Mouse (Mus musculus) myocyte (in vitro differentiated cells): ENCODE data around the gene Micu1. TPM values are rescaled to one million over a fixed set of nuclear protein-coding genes. Genes with fewer than 3 reads are reported as not detected.
A peak's percentile ranks its signal among the peaks of the same experiment; 100 is the strongest.

Experiments used
- H3K27me3 ChIP-seq: one replicate; pipeline ENCODE4 v1.6.1; 2011; ENCODE audit not compliant: control insufficient read depth, insufficient read depth, insufficient read length
- H3K36me3 ChIP-seq: one replicate; pipeline ENCODE4 v1.6.1; 2011; ENCODE audit not compliant: control insufficient read depth, insufficient read depth
- H3K4me2 ChIP-seq: one replicate; pipeline ENCODE4 v1.6.1; 2011; ENCODE audit warnings: low read depth, control low read depth
- H3K4me3 ChIP-seq: one replicate; pipeline ENCODE4 v1.5.1; 2011; ENCODE audit warnings: mild to moderate bottlenecking, control low read depth, moderate library complexity
- H3K79me2 ChIP-seq: one replicate; pipeline ENCODE4 v1.6.1; 2011; ENCODE audit not compliant: control insufficient read depth, insufficient read depth
- H3ac ChIP-seq: one replicate; pipeline ENCODE4 v1.6.1; 2011; ENCODE audit not compliant: control insufficient read depth, insufficient read length
- CEBPB ChIP-seq: IDR thresholded peaks from 2 replicates; pipeline ENCODE4 v1.6.1; 2011; ENCODE audit warnings: mild to moderate bottlenecking, moderate library complexity; ENCODE audit not compliant: poor library complexity, insufficient read depth, severe bottlenecking
- E2F4 ChIP-seq: IDR thresholded peaks from one replicate; pipeline ENCODE4 v1.6.1; 2011; ENCODE audit warnings: mild to moderate bottlenecking, control low read depth, moderate library complexity; ENCODE audit not compliant: insufficient read depth
- MAX ChIP-seq: IDR thresholded peaks from one replicate; pipeline ENCODE4 v1.6.1; 2011; ENCODE audit warnings: low read depth, mild to moderate bottlenecking, control low read depth
- MYOD1 ChIP-seq, 3 experiments: IDR thresholded peaks; one replicate each; pipeline ENCODE4 v1.6.1; 2011; ENCODE audit warnings: control low read depth in 2 of 3, low read depth in 2 of 3, mild to moderate bottlenecking in 2 of 3, moderate library complexity in 1 of 3; ENCODE audit not compliant: insufficient read length in 2 of 3, control insufficient read depth in 1 of 3
- MYOG ChIP-seq, 3 experiments: IDR thresholded peaks; one replicate each; pipeline ENCODE4 v1.6.1; 2011; ENCODE audit warnings: control low read depth in 2 of 3, low read depth in 2 of 3, mild to moderate bottlenecking in 2 of 3; ENCODE audit not compliant: insufficient read length in 2 of 3, control insufficient read depth in 1 of 3, insufficient read depth in 1 of 3
- POLR2A ChIP-seq: IDR thresholded peaks from one replicate; pipeline ENCODE4 v1.6.1; 2011; ENCODE audit warnings: low read depth, mild to moderate bottlenecking, control low read depth, moderate library complexity; ENCODE audit not compliant: insufficient read length
- POLR2AphosphoS2 ChIP-seq: IDR thresholded peaks from one replicate; pipeline ENCODE4 v1.6.1; 2011; ENCODE audit warnings: low read depth, control low read depth; ENCODE audit not compliant: insufficient read length
- REST ChIP-seq: IDR thresholded peaks from one replicate; pipeline ENCODE4 v1.6.1; 2011; ENCODE audit warnings: mild to moderate bottlenecking, control low read depth, moderate library complexity; ENCODE audit not compliant: insufficient read depth, insufficient read length
- SRF ChIP-seq: IDR thresholded peaks from one replicate; pipeline ENCODE4 v1.6.1; 2011; ENCODE audit warnings: low read depth; ENCODE audit not compliant: control insufficient read depth, insufficient read length
- TCF12 ChIP-seq: IDR thresholded peaks from one replicate; pipeline ENCODE4 v1.6.1; 2011; ENCODE audit warnings: mild to moderate bottlenecking, control low read depth; ENCODE audit not compliant: poor library complexity, insufficient read depth, severe bottlenecking
- TCF3 ChIP-seq: IDR thresholded peaks from one replicate; pipeline ENCODE4 v1.6.1; 2011; ENCODE audit warnings: low read depth, control low read depth; ENCODE audit not compliant: insufficient read length
- USF1 ChIP-seq: IDR thresholded peaks from one replicate; pipeline ENCODE4 v1.6.1; 2011; ENCODE audit warnings: low read depth, mild to moderate bottlenecking, control low read depth, moderate library complexity
- polyA plus RNA-seq: library from polyadenylated mRNA; unstranded; fragments of >200 nt; fragmentation: generic; extraction: Trizol; gene quantifications from one replicate; pipeline ENCODE4 v1.2.1, GENCODE M21; 2012; ENCODE audit warnings: missing spikeins

The Micu1 gene
- polyA plus RNA-seq, 1 experiment, result 264 TPM

DNA sequence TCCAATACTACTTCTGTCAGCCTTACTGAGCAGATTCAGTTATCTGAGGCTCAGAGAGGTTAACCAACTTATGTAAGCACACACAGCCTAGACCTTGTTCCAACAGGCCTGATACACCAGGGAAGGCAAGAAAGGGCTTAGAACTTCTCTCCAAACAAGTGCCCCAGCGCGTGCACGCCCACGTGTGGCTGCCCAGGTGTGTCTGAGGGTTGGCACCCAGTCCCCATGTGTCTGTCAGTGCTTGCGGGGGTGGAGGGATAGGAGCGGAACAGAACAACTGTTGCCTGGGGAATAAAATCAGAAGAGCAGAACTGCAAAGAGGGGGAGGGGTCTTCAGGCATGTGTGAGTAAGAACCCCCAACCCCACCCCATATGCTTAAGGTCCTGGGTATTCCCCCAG lies 208.8 kb downstream of the Micu1 start:
- TF ChIP-seq E2F4 (no peak), MYOD1 (IDR thresholded peaks at IDR 0.05; ENCODE audit: control insufficient read depth in 1 of 3, insufficient read length in 2 of 3, low read depth in 2 of 3) (peak in 1 of 3 experiments; percentile 39), CEBPB (no peak), USF1 (no peak), REST (no peak), MAX (no peak), TCF12 (no peak), MYOG (IDR thresholded peaks at IDR 0.05; ENCODE audit: control insufficient read depth in 1 of 3, insufficient read depth in 1 of 3, insufficient read length in 2 of 3, low read depth in 2 of 3) (peak in 1 of 3 experiments; percentile 34), POLR2A (no peak)
- Histone ChIP-seq H3K79me2 (no peaks in the 10 kb centered on the region), H3K4me2 (no peak overlapping the region), H3K4me3 (no peak overlapping the region), H3ac (no peak overlapping the region), H3K27me3 (no peaks in the 10 kb centered on the region), H3K36me3 (no peaks in the 10 kb centered on the region)

DNA sequence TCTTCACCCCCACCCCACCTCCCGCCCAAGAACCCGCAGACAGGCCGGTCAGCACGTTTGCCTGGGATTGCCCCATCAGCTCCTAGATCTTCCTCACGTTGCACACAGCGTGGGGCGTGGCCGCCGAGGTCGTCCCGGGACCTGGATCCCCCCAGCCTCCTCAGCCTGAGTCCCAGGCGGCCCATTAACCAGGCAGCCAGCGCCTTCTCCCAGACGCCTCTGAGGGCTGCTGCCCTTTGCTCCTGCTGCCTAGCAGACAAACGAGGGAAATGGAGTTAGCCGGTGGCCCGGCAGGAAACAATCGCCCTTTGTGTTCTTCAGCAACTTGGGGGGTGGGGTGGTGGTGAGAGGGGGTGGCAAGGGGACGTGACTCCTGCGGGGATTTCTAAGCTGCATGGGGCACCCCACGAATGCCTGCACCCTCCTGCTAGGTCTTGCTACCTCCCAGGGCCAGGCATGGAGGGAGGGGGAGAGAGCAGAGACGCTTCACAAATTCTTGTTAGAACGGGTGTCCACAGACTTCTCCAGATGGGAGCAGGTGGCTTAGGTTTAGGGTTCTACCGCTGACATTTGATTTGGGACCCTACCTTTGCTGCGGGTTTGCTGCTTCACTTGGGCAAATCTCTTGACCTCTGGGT lies 209.4 kb downstream of the Micu1 start:
- no peak overlapping the region for H3K4me2 ChIP-seq
- TF ChIP-seq MYOD1 (IDR thresholded peaks at IDR 0.05; ENCODE audit: control insufficient read depth in 1 of 3, insufficient read length in 2 of 3, low read depth in 2 of 3) (no peak), POLR2A (no peak), MAX (no peak), E2F4 (no peak), MYOG (IDR thresholded peaks at IDR 0.05; ENCODE audit: control insufficient read depth in 1 of 3, insufficient read depth in 1 of 3, insufficient read length in 2 of 3, low read depth in 2 of 3) (no peak), USF1 (no peak), POLR2AphosphoS2 (no peak), TCF3 (no peak), SRF (no peak), REST (no peak), CEBPB (no peak), TCF12 (no peak)

More for the DNA sequence above, 209.4 kb downstream of the Micu1 start:
- H3K36me3 ChIP-seq, result no peaks in the 10 kb centered on the region
- no peaks in the 10 kb centered on the region for H3K79me2 ChIP-seq
- H3K27me3 ChIP-seq, result no peaks in the 10 kb centered on the region
- H3ac ChIP-seq, result no peak overlapping the region
- no peak overlapping the region for H3K4me3 ChIP-seq

Other genes with a start within 250 kb of the Micu1 start
- 0.37 TPM for gene Gm10322, start 86.4 kb upstream of the Micu1 start, polyA plus RNA-seq
- 82.9 TPM for gene Mcu, start 85.8 kb upstream of the Micu1 start, polyA plus RNA-seq
- 45.2 TPM for gene Dnajb12, start 177.1 kb downstream of the Micu1 start, polyA plus RNA-seq
- gene Ddit4, start 249.4 kb downstream of the Micu1 start, polyA plus RNA-seq, result 266 TPM